Mouse (Mus musculus): ENCODE data around the gene Tnip3.

DNA sequence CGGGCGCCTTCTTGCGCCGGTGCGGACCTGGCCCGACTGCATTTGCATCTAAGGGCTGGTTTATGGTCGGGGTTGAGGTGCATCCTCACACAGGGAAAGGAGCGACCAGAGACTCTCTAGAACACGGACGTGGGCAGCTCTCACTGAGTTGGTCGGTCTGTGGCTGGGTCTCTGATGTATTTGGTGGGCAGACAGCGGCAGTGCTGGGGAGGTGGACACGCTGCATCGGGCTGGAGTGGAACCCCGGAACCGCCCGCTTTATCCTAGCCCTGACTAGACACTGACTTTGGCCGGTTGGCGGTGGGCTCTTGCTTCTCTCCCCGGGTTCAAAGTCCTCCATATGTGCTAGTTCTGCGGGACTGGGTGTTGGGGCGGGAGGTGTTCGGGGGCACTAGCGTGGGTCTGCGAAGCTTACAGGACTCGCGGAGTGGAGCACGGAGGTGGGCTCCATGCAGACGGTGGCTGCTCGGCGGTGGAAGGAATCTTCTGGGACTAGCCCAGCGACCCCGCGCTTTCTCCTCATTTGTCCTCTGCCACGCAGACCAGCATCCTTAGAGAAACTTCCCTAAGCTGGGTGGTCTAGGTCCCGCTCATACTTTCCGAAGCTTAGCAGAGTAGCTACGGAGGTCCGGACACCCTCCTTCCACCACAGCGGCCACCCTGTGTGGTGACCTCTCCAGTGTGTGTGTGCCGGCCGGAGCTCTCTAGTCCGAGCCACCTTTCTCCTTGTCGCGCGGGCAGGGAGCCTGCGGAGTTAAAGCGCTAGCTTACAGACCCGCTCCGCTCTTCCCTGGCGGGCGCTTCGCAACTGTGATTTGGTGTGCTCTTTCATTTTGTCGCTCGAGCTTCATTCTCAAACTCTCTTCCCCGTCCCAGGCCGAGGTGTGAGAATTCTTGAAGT, 147.3 kb downstream of the Tnip3 start:
- TF ChIP-seq CTCF (conservative IDR thresholded peaks at IDR 0.05; ENCODE audit: low read length), result no peak
- no peak for TF ChIP-seq NANOG (IDR thresholded peaks at IDR 0.05; ENCODE audit: borderline replicate concordance, low read length)
